Mouse (Mus musculus) midbrain, embryonic 14.5 days (tissue): ENCODE measurements around the gene Icam4. TPM values are rescaled to one million over a fixed set of nuclear protein-coding genes. Genes with fewer than 3 reads are reported as not detected.

Experiments
- ATAC-seq: fragments of 200-750 bp; cut with Nextera tagmentation; 2 replicates; pipeline ENCODE4 v1.8.0; 2017; ENCODE audit warnings: moderate number of reproducible peaks, moderate library complexity; ENCODE audit not compliant: low FRiP score, low TSS enrichment
- DNase-seq: peaks from one replicate; pipeline ENCODE4 v3.0.0-alpha.2; 2015
- H3K27ac ChIP-seq: fragments of 300-500 bp; sonication (generic); replicated peaks from 2 replicates; pipeline ENCODE4 v1.5.1; 2014; ENCODE audit warnings: mild to moderate bottlenecking, low read depth, low read length, moderate library complexity
- H3K27me3 ChIP-seq: fragments of 300-500 bp; sonication (generic); 2 replicates; pipeline ENCODE4 v1.6.1; 2014; ENCODE audit warnings: low read length, control low read depth, mixed read lengths; ENCODE audit not compliant: control insufficient read depth, insufficient read depth
- H3K36me3 ChIP-seq: fragments of 300-500 bp; sonication (generic); 2 replicates; pipeline ENCODE4 v1.6.1; 2014; ENCODE audit warnings: low read length, control low read depth; ENCODE audit not compliant: control insufficient read depth, insufficient read depth
- H3K4me1 ChIP-seq: fragments of 300-500 bp; sonication (generic); 2 replicates; pipeline ENCODE4 v1.6.1; 2014; ENCODE audit warnings: mild to moderate bottlenecking, antibody characterized with exemption, low read length, control low read depth; ENCODE audit not compliant: control insufficient read depth, insufficient read depth
- H3K4me2 ChIP-seq: fragments of 300-500 bp; sonication (generic); 2 replicates; pipeline ENCODE4 v1.6.1; 2014; ENCODE audit warnings: mild to moderate bottlenecking, low read length, moderate library complexity
- H3K4me3 ChIP-seq: fragments of 300-500 bp; sonication (generic); replicated peaks from 2 replicates; pipeline ENCODE4 v1.5.1; 2014; ENCODE audit warnings: low read depth, low read length
- H3K9ac ChIP-seq: fragments of 300-500 bp; sonication (generic); replicated peaks from 2 replicates; pipeline ENCODE4 v1.6.1; 2014; ENCODE audit warnings: mild to moderate bottlenecking, low read length, moderate library complexity
- H3K9me3 ChIP-seq: fragments of 300-500 bp; sonication (generic); 2 replicates; pipeline ENCODE4 v1.6.1; 2016; ENCODE audit warnings: low read length, control low read depth, mixed read lengths; ENCODE audit not compliant: control insufficient read depth
- WGBS: fragments of 180-500 bp; shearing (Covaris S2); extraction: QIAGEN DNeasy Blood & Tissue Kit; methylation state at CpG from one replicate; pipeline ENCODE4 v1.1.7; 2014; 5-methylcytosine and 5-hydroxymethylcytosine counted together
- polyA plus RNA-seq: library from polyadenylated mRNA; unstranded; fragments of >200 nt; fragmentation: Nextera tagmentation; extraction: Ambion mirVana; gene quantifications from 2 replicates; pipeline ENCODE4 v1.2.1, GENCODE M21; 2014

The Icam4 gene
- not detected in 2 replicates for polyA plus RNA-seq

DNA sequence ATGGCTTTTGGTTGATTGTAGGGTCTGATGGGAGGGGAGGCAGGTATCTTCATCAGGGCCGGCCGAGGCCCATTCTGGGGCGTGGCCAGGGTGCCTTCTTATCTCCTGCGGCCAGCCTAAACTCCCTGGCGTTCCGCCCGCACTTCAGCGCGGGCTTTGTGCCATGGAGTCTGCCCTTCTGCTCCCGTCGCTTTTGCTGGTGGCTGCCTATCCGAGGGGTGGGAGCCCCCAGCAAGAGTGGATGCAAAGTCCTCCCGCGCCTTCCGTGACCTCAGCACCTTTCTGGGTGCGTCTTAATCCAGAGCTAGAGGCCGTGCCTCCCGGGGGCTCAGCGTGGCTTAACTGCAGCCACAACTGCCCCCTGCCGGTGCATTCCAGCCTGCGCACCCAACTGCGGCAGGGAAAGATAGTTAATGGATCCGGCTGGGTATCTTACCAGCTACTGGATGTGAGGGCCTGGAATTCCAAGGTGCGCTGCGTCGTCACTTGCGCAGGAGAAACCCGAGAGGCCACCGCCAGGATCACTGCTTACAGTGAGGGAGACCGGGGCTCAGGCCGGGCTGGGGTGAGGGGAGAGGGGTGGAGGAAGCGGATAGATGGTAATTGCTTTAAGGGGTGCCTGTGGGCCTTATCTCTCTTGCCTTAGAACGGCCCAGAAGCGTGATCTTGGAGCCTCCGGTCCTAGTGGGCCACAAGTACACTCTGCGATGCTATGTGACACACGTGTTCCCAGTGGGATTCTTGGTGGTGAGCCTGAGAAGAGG lies at the start of gene Icam4:
Gene Icam4, plus strand, starts transcription at position 83 of the 764 bp plus-strand sequence.
- DNase-seq (peak; percentile 80), ATAC-seq (no peak)
- WGBS: 3% methylated on average over 37 of the region's 37 CpGs
- Histone ChIP-seq H3K4me1 (peaks cover 25% of the 10 kb centered on the region), H3K27ac (no peak within 1 kb of the TSS), H3K9ac (0 out of 2 replicates have a peak within 1 kb of the TSS, but pooled peaks have one; percentile 14), H3K27me3 (peaks cover 72% of the 10 kb centered on the region), H3K4me2 (peak within 1 kb of the TSS; percentile 42), H3K36me3 (no peaks in the 10 kb centered on the region), H3K9me3 (no peaks in the 10 kb centered on the region), H3K4me3 (no peak within 1 kb of the TSS)

DNA sequence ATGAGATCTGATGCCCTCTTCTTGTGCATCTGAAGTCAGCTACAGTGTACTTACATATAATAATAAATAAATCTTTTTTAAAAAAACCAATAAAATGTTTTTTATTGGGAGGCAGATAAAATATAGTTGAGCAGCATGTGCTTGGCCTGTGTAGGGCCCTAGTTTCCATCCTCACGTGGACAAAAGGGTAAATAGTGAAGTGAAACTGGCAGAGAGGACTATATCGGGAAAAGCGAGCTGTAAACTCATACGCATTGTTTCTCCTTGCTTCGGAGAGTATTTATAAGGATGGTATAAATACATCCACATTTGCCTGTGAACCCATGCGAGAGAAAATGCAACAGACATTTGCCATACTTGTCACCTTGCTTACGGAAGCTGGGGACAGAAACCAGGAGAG lies 49.4 kb upstream of the Icam4 start:
- H3K4me1 ChIP-seq: peaks cover 14% of the 10 kb centered on the region
- no peak overlapping the region for H3K4me3 ChIP-seq
- H3K27me3 ChIP-seq: no peaks in the 10 kb centered on the region
- H3K9me3 ChIP-seq: no peaks in the 10 kb centered on the region
- no peak overlapping the region for H3K9ac ChIP-seq
- no peaks in the 10 kb centered on the region for H3K36me3 ChIP-seq
- WGBS: 86% methylated on average over 7 of the region's 7 CpGs
- DNase-seq: no peak
- ATAC-seq: no peak
- no peak overlapping the region for H3K4me2 ChIP-seq
- no peak overlapping the region for H3K27ac ChIP-seq

DNA sequence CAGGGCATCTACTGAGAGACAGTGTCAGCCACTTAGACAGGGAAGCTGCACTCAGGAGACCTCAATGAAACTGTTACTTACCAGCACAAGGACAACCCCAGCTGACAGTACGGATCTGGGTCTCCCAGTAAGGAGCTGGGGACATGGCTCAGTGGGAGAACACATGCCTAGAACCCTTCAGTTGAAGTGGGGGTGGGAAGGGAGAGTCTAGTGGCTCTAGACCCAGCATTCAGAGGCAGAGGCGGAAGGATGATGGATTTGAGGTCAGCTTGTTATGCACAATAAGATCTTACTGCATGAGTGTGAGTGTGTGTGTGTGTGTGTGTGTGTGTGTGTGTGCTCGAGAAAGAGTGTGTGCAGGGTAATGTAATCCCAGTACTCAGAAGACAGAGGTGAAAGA lies 47.0 kb upstream of the Icam4 start:
- H3K27me3 ChIP-seq: no peaks in the 10 kb centered on the region
- no peak overlapping the region for H3K4me3 ChIP-seq
- H3K4me2 ChIP-seq: no peak overlapping the region
- 77% methylated on average over 3 of the region's 3 CpGs for WGBS
- H3K36me3 ChIP-seq: no peaks in the 10 kb centered on the region
- H3K27ac ChIP-seq: no peak overlapping the region
- H3K9me3 ChIP-seq: no peaks in the 10 kb centered on the region
- H3K9ac ChIP-seq: no peak overlapping the region
- no peak for ATAC-seq
- no peak for DNase-seq
- H3K4me1 ChIP-seq: no peaks in the 10 kb centered on the region

DNA sequence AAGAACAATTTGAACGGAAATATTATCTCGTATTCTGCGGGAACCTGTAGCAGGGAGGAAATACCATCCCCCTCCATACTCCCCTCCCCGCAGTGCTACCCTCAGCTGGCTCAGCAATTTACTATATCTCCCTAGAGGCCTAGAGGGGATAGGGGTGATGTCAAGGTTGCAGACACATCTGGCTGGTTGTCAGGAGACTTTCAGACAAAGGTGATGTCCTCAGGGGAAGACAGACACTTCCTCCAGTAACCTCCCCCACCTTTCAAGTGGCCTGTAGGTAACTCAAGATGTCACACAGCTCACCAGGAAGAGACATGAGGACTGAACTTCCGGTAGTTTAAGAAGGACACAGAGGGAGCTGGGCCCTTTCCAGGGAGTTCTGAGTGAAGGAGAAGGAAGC lies 46.0 kb upstream of the Icam4 start:
- no peak overlapping the region for H3K27ac ChIP-seq
- no peaks in the 10 kb centered on the region for H3K4me1 ChIP-seq
- H3K9me3 ChIP-seq: no peaks in the 10 kb centered on the region
- no peak overlapping the region for H3K9ac ChIP-seq
- DNase-seq: no peak
- H3K36me3 ChIP-seq: no peaks in the 10 kb centered on the region
- no peaks in the 10 kb centered on the region for H3K27me3 ChIP-seq
- no peak overlapping the region for H3K4me3 ChIP-seq
- WGBS: 78% methylated on average over 5 of the region's 5 CpGs
- no peak overlapping the region for H3K4me2 ChIP-seq
- no peak for ATAC-seq

DNA sequence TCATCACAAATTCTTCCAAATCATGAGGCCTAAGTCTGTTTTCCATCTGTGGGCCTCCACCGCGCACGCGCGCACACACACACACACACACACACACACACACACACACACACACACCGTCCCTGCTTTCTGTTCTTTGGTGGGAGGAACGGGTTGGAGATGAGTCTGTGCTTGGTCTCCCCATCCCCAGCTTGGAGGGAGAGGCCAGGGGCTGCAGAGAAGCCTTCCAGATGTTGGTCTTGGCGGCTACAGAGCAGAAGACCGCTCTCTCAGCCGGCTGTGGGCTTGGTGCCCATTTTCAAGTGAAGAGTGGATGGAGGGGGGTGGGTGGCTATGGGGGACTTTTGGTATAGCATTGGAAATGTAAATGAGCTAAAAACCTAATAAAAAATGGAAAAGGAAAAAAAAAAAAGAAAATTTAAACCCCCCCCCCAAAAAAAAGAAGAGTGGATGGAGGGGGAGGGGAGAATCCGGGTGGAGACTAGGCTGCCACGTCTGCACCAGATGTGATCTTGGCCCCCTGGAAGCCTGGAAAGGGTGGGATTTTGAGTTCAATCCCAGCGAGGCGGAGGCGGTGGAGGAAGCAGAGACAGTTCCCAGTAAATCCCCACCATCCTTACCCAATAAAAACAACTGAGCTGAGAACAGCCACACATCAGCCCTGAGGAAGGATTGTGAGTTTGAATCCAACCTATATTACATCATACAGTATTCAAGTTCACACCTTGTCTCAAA lies 42.1 kb upstream of the Icam4 start:
- ATAC-seq: no peak
- no peaks in the 10 kb centered on the region for H3K4me1 ChIP-seq
- H3K4me3 ChIP-seq: no peak overlapping the region
- H3K9ac ChIP-seq: no peak overlapping the region
- no peak overlapping the region for H3K27ac ChIP-seq
- H3K4me2 ChIP-seq: no peak overlapping the region
- no peaks in the 10 kb centered on the region for H3K36me3 ChIP-seq
- no peaks in the 10 kb centered on the region for H3K27me3 ChIP-seq
- no peak for DNase-seq
- no peaks in the 10 kb centered on the region for H3K9me3 ChIP-seq
- WGBS: 65% methylated on average over 15 of the region's 15 CpGs

DNA sequence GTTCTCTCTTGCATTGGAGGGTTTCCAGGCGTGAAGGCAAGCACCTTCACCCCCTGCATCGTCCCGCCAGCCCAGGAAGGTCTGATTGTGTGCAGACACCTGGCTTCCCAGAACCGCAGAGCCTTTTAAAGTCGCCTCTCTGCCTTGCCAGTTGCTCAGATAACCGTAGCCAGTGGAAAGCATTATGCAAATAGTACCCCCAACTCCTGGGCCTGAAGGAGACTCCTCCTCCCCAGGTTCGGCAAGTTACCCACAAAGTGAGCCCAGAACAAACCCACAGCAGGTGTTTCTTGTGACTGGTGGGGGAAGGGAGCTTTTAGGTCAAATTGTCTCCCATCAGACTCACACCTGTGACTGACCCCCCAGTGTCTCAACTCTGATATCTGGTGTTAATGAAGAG lies 41.2 kb upstream of the Icam4 start:
- Histone ChIP-seq H3K4me1 (no peaks in the 10 kb centered on the region), H3K36me3 (no peaks in the 10 kb centered on the region), H3K9ac (no peak overlapping the region), H3K27me3 (no peaks in the 10 kb centered on the region), H3K27ac (no peak overlapping the region), H3K9me3 (no peaks in the 10 kb centered on the region), H3K4me2 (no peak overlapping the region), H3K4me3 (no peak overlapping the region)
- ATAC-seq (no peak), DNase-seq (no peak)
- 28% methylated on average over 7 of the region's 7 CpGs for WGBS

DNA sequence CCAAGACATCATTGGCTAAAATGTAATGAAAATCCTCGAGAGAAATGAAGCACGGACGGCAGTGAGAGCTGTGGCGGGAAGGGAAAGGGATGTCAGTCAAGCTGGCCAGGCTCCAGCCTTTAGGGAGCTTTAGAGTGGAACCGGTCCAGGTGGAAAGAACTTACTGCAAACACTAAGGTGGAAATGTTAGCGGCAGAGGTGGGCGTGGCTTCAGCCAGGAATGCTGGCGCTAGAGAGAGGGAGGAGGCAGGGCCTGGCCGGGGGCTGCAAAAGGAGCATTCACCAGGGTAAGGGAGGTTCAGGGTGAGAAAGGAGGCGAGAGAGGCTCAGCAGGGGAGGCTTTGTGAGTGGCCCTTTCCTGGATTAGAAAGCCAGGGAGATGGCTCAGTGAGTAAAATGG lies 38.3 kb upstream of the Icam4 start:
- Histone ChIP-seq H3K36me3 (no peaks in the 10 kb centered on the region), H3K4me3 (no peak overlapping the region), H3K4me2 (no peak overlapping the region), H3K9me3 (no peaks in the 10 kb centered on the region), H3K27me3 (no peaks in the 10 kb centered on the region), H3K9ac (peak overlapping the region; percentile 34; the same call in 1 of the 2 replicates), H3K27ac (no peak overlapping the region), H3K4me1 (no peaks in the 10 kb centered on the region)
- DNase-seq: no peak
- WGBS: 4% methylated on average over 10 of the region's 10 CpGs
- ATAC-seq: no peak

DNA sequence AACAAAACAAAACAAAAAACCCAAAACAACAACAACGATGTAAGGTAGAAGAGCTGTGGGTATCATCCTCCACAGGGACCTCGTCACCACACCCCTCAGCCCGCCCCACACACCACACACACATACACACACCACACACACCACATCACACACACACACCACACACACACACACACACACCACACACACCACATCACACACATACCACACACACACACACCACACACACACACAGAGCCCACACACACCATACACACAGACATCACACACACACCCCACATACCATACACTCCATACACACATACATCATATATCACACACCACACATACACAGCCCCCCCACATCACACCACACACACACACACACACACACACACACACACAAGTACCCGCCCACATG lies 37.6 kb upstream of the Icam4 start:
- H3K4me2 ChIP-seq: no peak overlapping the region
- no peak overlapping the region for H3K27ac ChIP-seq
- 95% methylated on average over 4 of the region's 4 CpGs for WGBS
- H3K4me3 ChIP-seq: no peak overlapping the region
- ATAC-seq (no peak), DNase-seq (no peak)
- no peaks in the 10 kb centered on the region for H3K36me3 ChIP-seq
- H3K4me1 ChIP-seq: no peaks in the 10 kb centered on the region
- no peaks in the 10 kb centered on the region for H3K27me3 ChIP-seq
- H3K9me3 ChIP-seq: no peaks in the 10 kb centered on the region
- H3K9ac ChIP-seq: no peak overlapping the region
